Mouse (Mus musculus) heart, embryonic 14.5 days (tissue): Measurements from ENCODE around the gene Gpr84. TPM values are rescaled to one million over a fixed set of nuclear protein-coding genes. Genes with fewer than 3 reads are reported as not detected.

Experiments
- ATAC-seq: fragments of 200-750 bp; cut with Nextera tagmentation; 2 replicates; pipeline ENCODE4 v1.8.0; 2017; ENCODE audit warnings: low read depth, moderate TSS enrichment; ENCODE audit not compliant: insufficient number of reproducible peaks, insufficient read depth, low FRiP score
- H3K27ac ChIP-seq, 2 experiments: fragments of 200-500 bp in 1 of 2; fragments of 300-500 bp in 1 of 2; sonication (generic) in 1 of 2; replicated peaks in 1 of 2; 2 replicates each; pipeline ENCODE4 v1.5.1; 2012 to 2014; ENCODE audit warnings: low read depth in 2 of 2, low read length in 2 of 2, control low read depth in 1 of 2, mild to moderate bottlenecking in 1 of 2, mixed read lengths in 1 of 2; ENCODE audit not compliant: control insufficient read depth in 1 of 2, insufficient read depth in 1 of 2
- H3K27me3 ChIP-seq: fragments of 300-500 bp; sonication (generic); 2 replicates; pipeline ENCODE4 v1.6.1; 2014; ENCODE audit warnings: mild to moderate bottlenecking, low read length, control low read depth; ENCODE audit not compliant: control insufficient read depth, insufficient read depth
- H3K36me3 ChIP-seq: fragments of 300-500 bp; sonication (generic); 2 replicates; pipeline ENCODE4 v1.6.1; 2014; ENCODE audit warnings: mild to moderate bottlenecking, control low read depth, low read length, mixed read lengths; ENCODE audit not compliant: control insufficient read depth, insufficient read depth
- H3K4me1 ChIP-seq, 2 experiments: fragments of 200-500 bp in 1 of 2; fragments of 300-500 bp in 1 of 2; sonication (generic) in 1 of 2; 2 replicates each; pipeline ENCODE4 v1.6.1; 2012 to 2014; ENCODE audit warnings: low read length in 2 of 2, control low read depth in 1 of 2, mixed read lengths in 1 of 2; ENCODE audit not compliant: control insufficient read depth in 2 of 2, insufficient read depth in 2 of 2
- H3K4me2 ChIP-seq: fragments of 300-500 bp; sonication (generic); 2 replicates; pipeline ENCODE4 v1.6.1; 2014; ENCODE audit warnings: mild to moderate bottlenecking, low read length
- H3K4me3 ChIP-seq, 2 experiments: fragments of 200-500 bp in 1 of 2; fragments of 300-500 bp in 1 of 2; sonication (generic) in 1 of 2; 2 replicates each; pipeline ENCODE4 v1.5.1; 2012 to 2014; ENCODE audit warnings: low read length in 2 of 2, mild to moderate bottlenecking in 2 of 2, control low read depth in 1 of 2, low read depth in 1 of 2, moderate library complexity in 1 of 2; ENCODE audit not compliant: control insufficient read depth in 1 of 2, insufficient read depth in 1 of 2
- H3K9ac ChIP-seq: fragments of 300-500 bp; sonication (generic); 2 replicates; pipeline ENCODE4 v1.6.1; 2014; ENCODE audit warnings: mild to moderate bottlenecking, low read length
- H3K9me3 ChIP-seq: fragments of 300-500 bp; sonication (generic); 2 replicates; pipeline ENCODE4 v1.6.1; 2016; ENCODE audit warnings: low read length, control low read depth; ENCODE audit not compliant: control insufficient read depth
- whole genome bisulfite sequencing: fragments of 180-500 bp; shearing (Covaris S2); extraction: QIAGEN DNeasy Blood & Tissue Kit; methylation state at CpG from one replicate; pipeline ENCODE4 v1.1.7; 2014; 5-methylcytosine and 5-hydroxymethylcytosine counted together
- polyA plus RNA-seq: library from polyadenylated mRNA; unstranded; fragments of >200 nt; fragmentation: Nextera tagmentation; extraction: Ambion mirVana; gene quantifications from 2 replicates; pipeline ENCODE4 v1.2.1, GENCODE M21; 2014

The Gpr84 gene
- polyA plus RNA-seq, 1 experiment from 2014 or later, result 0.11 TPM

DNA sequence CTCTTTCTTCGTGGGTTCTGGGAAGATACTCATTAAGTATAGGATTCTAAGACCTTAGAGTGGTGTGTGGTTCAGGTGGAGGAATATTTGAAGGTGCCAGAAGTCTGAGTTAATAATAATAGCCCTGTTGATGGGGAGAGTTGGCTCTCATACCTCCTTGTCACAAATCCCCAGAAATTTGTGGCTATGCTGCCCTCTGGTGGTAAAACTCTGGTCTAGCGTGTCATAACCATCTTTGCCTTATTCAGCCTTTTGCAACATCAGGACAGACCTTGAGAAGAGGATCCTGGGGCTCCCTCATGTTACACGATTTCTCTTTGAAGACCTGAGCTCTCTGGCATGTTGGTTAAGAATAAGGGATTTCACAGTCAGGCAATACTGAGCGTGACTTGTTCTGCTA, 32.0 kb upstream of the Gpr84 start:
- H3K9me3 ChIP-seq, result no peaks in the 10 kb centered on the region
- H3K4me2 ChIP-seq, result no peak overlapping the region
- peaks cover 39% of the 10 kb centered on the region for H3K27me3 ChIP-seq
- no peak overlapping the region for H3K27ac ChIP-seq
- H3K36me3 ChIP-seq, result peaks cover 42% of the 10 kb centered on the region
- no peak overlapping the region for H3K4me3 ChIP-seq
- 23% methylated on average over 4 of the region's 4 CpGs for WGBS
- H3K9ac ChIP-seq, result no peak overlapping the region
- H3K4me1 ChIP-seq, result peaks cover 10 to 20% of the 10 kb centered on the region in 2 experiments
- ATAC-seq, result no peak

DNA sequence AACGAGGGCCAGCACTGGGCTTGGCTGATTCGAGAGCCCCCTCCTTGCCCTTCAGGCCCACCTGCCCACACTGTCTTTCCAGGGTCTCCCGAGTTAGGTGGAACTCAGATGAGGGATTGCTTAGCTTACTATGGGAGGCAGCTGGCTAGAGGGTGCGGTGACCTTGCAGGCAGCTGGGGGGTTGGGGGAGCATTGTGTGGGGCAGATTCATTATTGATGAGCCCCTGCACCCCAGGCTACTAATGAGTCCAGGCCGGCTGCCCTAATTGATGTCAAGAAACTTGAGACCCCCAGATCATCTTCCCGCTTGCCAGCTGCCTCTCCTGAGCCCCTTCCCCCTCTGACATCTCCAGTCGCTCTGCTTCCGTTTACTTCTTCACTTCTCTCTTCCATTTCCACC, 31.1 kb upstream of the Gpr84 start:
- Histone ChIP-seq H3K27me3 (peaks cover 43% of the 10 kb centered on the region), H3K4me2 (no peak overlapping the region), H3K4me3 (no peak overlapping the region), H3K27ac (no peak overlapping the region), H3K9ac (no peak overlapping the region), H3K9me3 (no peaks in the 10 kb centered on the region), H3K4me1 (peaks cover 10 to 20% of the 10 kb centered on the region in 2 experiments), H3K36me3 (peaks cover 33% of the 10 kb centered on the region)
- 55% methylated on average over 8 of the region's 8 CpGs for WGBS
- ATAC-seq, result no peak

DNA sequence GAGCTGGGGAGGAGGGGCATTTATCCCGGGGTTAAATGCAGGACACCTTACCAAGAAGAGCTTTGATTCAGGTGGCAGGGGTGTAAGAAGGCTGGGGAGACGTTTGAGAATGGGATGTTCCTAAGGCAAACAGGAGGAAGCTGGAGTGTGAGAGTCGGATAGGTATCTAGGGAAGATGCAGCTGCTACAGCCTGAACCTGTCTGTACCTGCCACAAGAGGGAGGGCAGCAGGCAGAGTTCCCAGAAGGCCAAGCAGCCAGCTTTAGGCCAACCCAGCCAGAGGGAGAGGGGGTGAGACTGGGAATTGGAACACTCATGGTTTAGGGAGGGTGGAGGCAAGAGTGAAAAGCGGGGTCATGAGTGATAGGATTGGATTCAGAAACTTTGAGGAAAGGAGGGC, 30.4 kb upstream of the Gpr84 start:
- ATAC-seq, result no peak
- Histone ChIP-seq H3K9me3 (no peaks in the 10 kb centered on the region), H3K4me2 (peak overlapping the region; percentile 86), H3K4me3 (no peak overlapping the region), H3K27ac (no peak overlapping the region), H3K4me1 (peaks cover 10 to 20% of the 10 kb centered on the region in 2 experiments), H3K9ac (no peak overlapping the region), H3K36me3 (peaks cover 26% of the 10 kb centered on the region), H3K27me3 (peaks cover 43% of the 10 kb centered on the region)
- 19% methylated on average over 4 of the region's 4 CpGs for WGBS

DNA sequence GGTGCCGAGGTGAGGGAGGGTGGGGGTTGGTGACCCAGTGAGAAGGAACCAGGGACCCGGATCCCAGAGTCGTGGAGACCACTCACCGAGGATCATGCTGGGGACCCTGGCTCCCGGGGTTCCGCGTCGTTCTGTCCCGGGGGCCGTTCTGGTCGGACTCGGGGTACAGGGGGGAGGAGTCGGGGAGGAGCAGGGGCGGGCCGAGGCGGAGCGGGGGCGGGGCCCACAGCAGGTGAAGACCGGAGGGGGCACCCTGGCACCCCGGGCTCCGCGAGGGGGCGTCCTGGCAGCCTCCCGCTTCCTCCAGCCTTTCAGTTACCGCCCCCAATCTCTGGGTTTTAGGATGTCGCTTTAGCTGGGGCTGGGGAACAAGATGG, 29.5 kb upstream of the Gpr84 start, which contains the start of gene Zfp385a:
Zfp385a (minus strand) TSS at position 133 of the 377 bp plus-strand sequence.
- Histone ChIP-seq H3K36me3 (peaks cover 17% of the 10 kb centered on the region), H3K4me3 (peak within 1 kb of the TSS; percentile 63 to 64), H3K4me1 (peaks cover 10 to 20% of the 10 kb centered on the region in 2 experiments), H3K9ac (peak within 1 kb of the TSS; percentile 71), H3K9me3 (no peaks in the 10 kb centered on the region), H3K27ac (no peak within 1 kb of the TSS), H3K27me3 (peaks cover 43% of the 10 kb centered on the region), H3K4me2 (peak within 1 kb of the TSS; percentile 86)
- WGBS, result 0% methylated on average over 20 of the region's 26 CpGs
- ATAC-seq, result 0 out of 2 replicates have a peak, but pooled peaks have one; percentile 26

DNA sequence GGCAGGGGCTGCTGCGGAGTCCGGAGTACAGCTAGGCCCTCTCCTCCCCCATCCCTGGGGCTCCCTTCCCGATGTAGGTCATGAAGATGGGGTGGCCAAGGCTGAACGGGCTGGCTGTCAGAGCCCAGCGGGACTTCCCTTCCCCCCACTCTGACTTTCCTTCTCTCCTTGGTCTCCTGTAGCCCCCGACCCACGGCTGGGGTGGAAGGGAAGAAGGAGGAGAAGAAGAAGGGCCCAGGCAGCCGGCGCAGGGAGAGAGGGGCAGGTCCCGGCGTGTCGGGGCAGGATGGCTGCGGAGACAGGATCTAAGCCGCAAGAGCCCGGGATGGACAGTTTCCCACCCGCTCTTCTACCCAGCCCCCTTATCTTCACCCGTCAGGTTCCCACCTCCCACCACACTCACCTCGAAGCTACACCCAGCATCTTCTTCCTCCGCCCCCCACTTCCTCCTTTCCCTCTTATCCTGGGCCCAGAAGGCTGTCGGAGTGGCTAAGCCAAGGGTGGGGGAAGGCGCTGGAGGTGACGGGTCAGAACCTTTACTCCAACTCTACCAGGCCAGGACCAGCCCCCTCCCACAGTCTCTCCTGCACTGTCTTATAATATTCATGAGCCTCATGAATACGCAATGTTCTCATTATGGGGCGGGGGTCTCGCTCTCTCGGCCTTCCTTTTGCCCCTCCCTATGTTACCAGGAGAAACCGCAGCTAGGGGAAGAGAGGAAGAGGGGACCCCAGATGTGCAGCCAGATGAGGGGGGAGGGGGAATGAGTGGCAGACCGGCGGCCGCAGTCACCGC, 29.0 kb upstream of the Gpr84 start:
- peak overlapping the region; percentile 86 for H3K4me2 ChIP-seq
- 0 out of 2 replicates have a peak, but pooled peaks have one; percentile 23 for ATAC-seq
- peaks cover 43% of the 10 kb centered on the region for H3K27me3 ChIP-seq
- 7% methylated on average over 27 of the region's 31 CpGs for whole genome bisulfite sequencing
- peaks cover 10 to 20% of the 10 kb centered on the region in 2 experiments for H3K4me1 ChIP-seq
- H3K4me3 ChIP-seq, result peak overlapping the region; percentile 63 to 64
- H3K27ac ChIP-seq, result no peak overlapping the region
- peaks cover 11% of the 10 kb centered on the region for H3K36me3 ChIP-seq
- H3K9me3 ChIP-seq, result no peaks in the 10 kb centered on the region
- peak overlapping the region; percentile 71 for H3K9ac ChIP-seq

DNA sequence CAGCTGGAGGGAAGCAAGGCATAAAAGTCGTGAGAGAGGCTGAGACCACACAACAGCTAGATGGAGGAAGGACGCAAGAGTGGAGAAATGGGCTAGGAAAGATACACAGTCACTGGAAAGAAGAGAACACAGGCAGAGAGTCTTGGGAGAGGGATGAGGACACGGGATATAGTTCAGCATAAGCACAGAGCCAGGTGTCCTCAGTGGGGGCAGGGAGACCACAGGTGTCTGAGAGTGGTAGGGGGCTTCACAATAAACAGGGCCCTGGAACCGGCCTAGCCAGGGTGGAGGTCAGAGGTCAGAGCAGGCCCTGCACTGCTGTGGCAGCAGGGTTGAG, 28.4 kb upstream of the Gpr84 start:
- Histone ChIP-seq H3K9me3 (no peaks in the 10 kb centered on the region), H3K36me3 (peaks cover 6% of the 10 kb centered on the region), H3K4me2 (peak overlapping the region; percentile 86), H3K9ac (no peak overlapping the region), H3K4me3 (peak overlapping the region in 1 of 2 experiments; percentile 64; a peak in 1 of 4 replicates), H3K4me1 (peaks cover 12 to 25% of the 10 kb centered on the region in 2 experiments), H3K27me3 (peaks cover 43% of the 10 kb centered on the region), H3K27ac (no peak overlapping the region)
- 57% methylated on average over 4 of the region's 4 CpGs for WGBS
- ATAC-seq, result no peak

DNA sequence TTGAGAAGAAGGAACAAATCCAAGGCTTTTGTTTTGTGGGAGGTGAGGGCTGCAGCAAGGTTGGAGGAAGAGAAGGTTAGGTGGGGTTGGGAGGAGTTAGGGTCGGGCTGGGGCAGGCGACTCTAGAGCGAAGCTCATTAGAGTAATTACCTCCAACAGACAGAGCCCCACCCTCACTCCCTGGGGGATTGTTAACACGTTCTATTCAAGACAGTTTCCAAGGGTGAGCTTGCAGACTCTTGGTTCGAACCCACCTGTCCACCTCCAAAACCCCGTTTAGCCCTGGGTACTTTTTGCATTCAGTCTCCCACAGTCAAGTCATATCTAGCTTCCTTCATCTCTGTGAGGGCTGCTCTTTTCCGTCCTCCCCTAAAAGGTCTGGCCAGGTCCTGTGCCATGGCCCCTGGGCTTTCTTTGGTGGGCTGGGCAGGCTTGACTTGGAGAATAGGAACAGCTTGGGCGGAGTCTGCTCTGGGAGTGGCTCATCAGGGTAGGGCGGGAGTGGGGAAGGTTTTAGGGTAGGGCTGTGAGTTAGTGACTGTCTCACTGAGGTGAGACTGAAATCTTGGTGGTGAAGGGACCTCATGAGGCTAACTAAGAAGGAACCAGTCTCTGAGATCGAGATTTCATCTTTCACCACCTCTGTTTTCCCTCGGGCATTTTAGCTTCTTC, 26.7 kb upstream of the Gpr84 start:
- Histone ChIP-seq H3K4me2 (no peak overlapping the region), H3K9me3 (no peaks in the 10 kb centered on the region), H3K4me3 (no peak overlapping the region), H3K27ac (no peak overlapping the region), H3K9ac (no peak overlapping the region), H3K36me3 (no peaks in the 10 kb centered on the region), H3K4me1 (peaks cover 12 to 27% of the 10 kb centered on the region in 2 experiments), H3K27me3 (peaks cover 43% of the 10 kb centered on the region)
- ATAC-seq, result no peak
- WGBS, result 31% methylated on average over 11 of the region's 11 CpGs
